Mouse (Mus musculus) heart, adult 2 months (tissue): Measurements from ENCODE around the gene Cdk19.

Experiments used
- EP300 ChIP-seq: fragments of 200-500 bp; IDR thresholded peaks from 2 replicates; pipeline ENCODE4 v1.6.1; 2011; ENCODE audit warnings: low read depth, low read length, control low read depth; ENCODE audit not compliant: insufficient read depth
- POLR2A ChIP-seq: fragments of 200-500 bp; IDR thresholded peaks from 2 replicates; pipeline ENCODE4 v1.6.1; 2011; ENCODE audit warnings: mild to moderate bottlenecking, low read depth, low read length, control low read depth; ENCODE audit not compliant: insufficient read depth

- no peak for TF ChIP-seq POLR2A
- TF ChIP-seq EP300 = no peak
These were observed 7.5 kb downstream of the Cdk19 start for GRCm38 (mm10) chr10:40346776-40347403.
